Mouse (Mus musculus): Measurements from ENCODE around the gene Utp3.

GRCm38 (mm10) chr5:88562863-88563780 is 8.9 kb downstream of the Utp3 start:
- TF ChIP-seq CTCF (IDR thresholded peaks at IDR 0.05; ENCODE audit: extremely low read depth, insufficient read depth, insufficient read length, insufficient replicate concordance) (no peak), POLR2A (IDR thresholded peaks at IDR 0.05; ENCODE audit: low read depth, low read length) (no peak)
